Mouse (Mus musculus) limb, embryonic 14.5 days (tissue): ENCODE results near the gene Dppa2. TPM values are rescaled to one million over a fixed set of nuclear protein-coding genes. Genes with fewer than 3 reads are reported as not detected.

Experiments used
- ATAC-seq: fragments of 200-750 bp; cut with Nextera tagmentation; 2 replicates; pipeline ENCODE4 v1.8.0; 2017; ENCODE audit warnings: low read depth, moderate number of reproducible peaks, moderate TSS enrichment; ENCODE audit not compliant: low FRiP score
- DNase-seq: peaks from one replicate; pipeline ENCODE4 v3.0.0-alpha.2; 2015; ENCODE audit warnings: low spot score
- H3K27ac ChIP-seq: fragments of 300-500 bp; sonication (generic); replicated peaks from 2 replicates; pipeline ENCODE4 v1.5.1; 2014; ENCODE audit warnings: low read depth, mild to moderate bottlenecking, low read length, moderate library complexity, mixed read lengths
- H3K27me3 ChIP-seq: fragments of 300-500 bp; sonication (generic); 2 replicates; pipeline ENCODE4 v1.6.1; 2014; ENCODE audit warnings: low read length, mixed read lengths; ENCODE audit not compliant: control insufficient read depth, insufficient read depth
- H3K36me3 ChIP-seq: fragments of 300-500 bp; sonication (generic); 2 replicates; pipeline ENCODE4 v1.6.1; 2014; ENCODE audit warnings: mild to moderate bottlenecking, low read length, moderate library complexity, mixed read lengths; ENCODE audit not compliant: control insufficient read depth, insufficient read depth
- H3K4me1 ChIP-seq: fragments of 300-500 bp; sonication (generic); 2 replicates; pipeline ENCODE4 v1.6.1; 2014; ENCODE audit warnings: antibody characterized with exemption, low read length, mixed read lengths; ENCODE audit not compliant: control insufficient read depth, insufficient read depth
- H3K4me2 ChIP-seq: fragments of 300-500 bp; sonication (generic); replicated peaks from 2 replicates; pipeline ENCODE4 v1.6.1; 2014; ENCODE audit warnings: low read depth, mild to moderate bottlenecking, low read length, moderate library complexity; ENCODE audit not compliant: severe bottlenecking
- H3K4me3 ChIP-seq: fragments of 300-500 bp; sonication (generic); replicated peaks from 2 replicates; pipeline ENCODE4 v1.5.1; 2014; ENCODE audit warnings: low read length
- H3K9ac ChIP-seq: fragments of 300-500 bp; sonication (generic); 2 replicates; pipeline ENCODE4 v1.6.1; 2014; ENCODE audit warnings: mild to moderate bottlenecking, low read depth, low read length, moderate library complexity; ENCODE audit not compliant: severe bottlenecking
- H3K9me3 ChIP-seq: fragments of 300-500 bp; sonication (generic); 2 replicates; pipeline ENCODE4 v1.6.1; 2016; ENCODE audit warnings: low read length; ENCODE audit not compliant: control insufficient read depth
- POLR2A ChIP-seq: fragments of 200-500 bp; IDR thresholded peaks from 2 replicates; pipeline ENCODE4 v1.8.0; 2012; ENCODE audit warnings: inconsistent platforms, mild to moderate bottlenecking, moderate library complexity, borderline replicate concordance; ENCODE audit not compliant: insufficient read depth, insufficient read length; ENCODE audit errors: extremely low read depth
- WGBS: fragments of 180-500 bp; shearing (Covaris S2); extraction: QIAGEN DNeasy Blood & Tissue Kit; methylation state at CpG from one replicate; pipeline ENCODE4 v1.1.7; 2014; 5-methylcytosine and 5-hydroxymethylcytosine counted together
- polyA plus RNA-seq, 2 experiments: library from polyadenylated mRNA; depleted of rRNA in 1 of 2; stranded (reverse) in 1 of 2; unstranded in 1 of 2; fragments of >200 nt; fragmentation: Nextera tagmentation in 1 of 2; extraction: Ambion mirVana in 1 of 2; gene quantifications; 2 replicates each; pipeline versions ENCODE4 v1.2.1 to v1.2.3; 2012 to 2014

The Dppa2 gene
- polyA plus RNA-seq, 2 experiments: 0.03 TPM; not detected in 1

- H3K36me3 ChIP-seq: no peaks in the 10 kb centered on the region
- 56% methylated on average over 3 of the region's 3 CpGs for WGBS
- H3K9me3 ChIP-seq: no peaks in the 10 kb centered on the region
- DNase-seq (no peak), ATAC-seq (no peak)
- H3K27me3 ChIP-seq: no peaks in the 10 kb centered on the region
- TF ChIP-seq POLR2A: no peak
- H3K4me2 ChIP-seq: no peak overlapping the region
- no peak overlapping the region for H3K9ac ChIP-seq
- H3K27ac ChIP-seq: no peak overlapping the region
- no peak overlapping the region for H3K4me3 ChIP-seq
- no peaks in the 10 kb centered on the region for H3K4me1 ChIP-seq
Measured at GRCm38 (mm10) chr16:48331822-48332221, 28.1 kb downstream of the Dppa2 start.

GRCm38 (mm10) chr16:48335326-48335725, 31.6 kb downstream of the Dppa2 start:
- H3K27ac ChIP-seq: no peak overlapping the region
- 58% methylated on average over 4 of the region's 4 CpGs for WGBS

DNA sequence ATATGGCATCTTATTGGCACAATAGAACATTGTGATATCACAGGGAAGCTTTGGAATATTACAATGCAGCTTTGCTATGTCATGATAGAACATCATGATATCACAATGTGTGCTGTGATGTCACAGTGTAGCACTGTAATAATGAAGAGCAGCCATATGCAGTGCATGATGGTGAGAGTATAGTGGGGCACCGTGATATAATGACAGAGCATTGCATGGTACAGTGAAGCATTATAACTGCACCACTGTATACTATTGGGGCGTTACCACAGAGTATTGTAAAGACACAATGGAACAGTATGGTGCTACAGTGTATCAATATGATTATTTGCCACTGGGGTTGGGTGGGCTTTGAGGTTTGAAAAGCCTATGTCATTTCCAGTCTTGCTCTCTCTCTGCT, 40.5 kb downstream of the Dppa2 start:
- DNase-seq: no peak
- Histone ChIP-seq H3K9ac (no peak overlapping the region), H3K27ac (no peak overlapping the region), H3K9me3 (no peaks in the 10 kb centered on the region), H3K27me3 (no peaks in the 10 kb centered on the region), H3K4me1 (no peaks in the 10 kb centered on the region), H3K4me2 (no peak overlapping the region), H3K36me3 (no peaks in the 10 kb centered on the region), H3K4me3 (no peak overlapping the region)
- ATAC-seq: no peak
- 80% methylated on average over 2 of the region's 2 CpGs for WGBS
- no peak for TF ChIP-seq POLR2A

More at GRCm38 (mm10) chr16:48335326-48335725, 31.6 kb downstream of the Dppa2 start:
- no peak overlapping the region for H3K9ac ChIP-seq
- ATAC-seq (no peak), DNase-seq (no peak)
- H3K4me3 ChIP-seq: no peak overlapping the region
- no peak for TF ChIP-seq POLR2A
- no peaks in the 10 kb centered on the region for H3K4me1 ChIP-seq
- no peak overlapping the region for H3K4me2 ChIP-seq
- no peaks in the 10 kb centered on the region for H3K27me3 ChIP-seq
- no peaks in the 10 kb centered on the region for H3K9me3 ChIP-seq
- H3K36me3 ChIP-seq: no peaks in the 10 kb centered on the region

DNA sequence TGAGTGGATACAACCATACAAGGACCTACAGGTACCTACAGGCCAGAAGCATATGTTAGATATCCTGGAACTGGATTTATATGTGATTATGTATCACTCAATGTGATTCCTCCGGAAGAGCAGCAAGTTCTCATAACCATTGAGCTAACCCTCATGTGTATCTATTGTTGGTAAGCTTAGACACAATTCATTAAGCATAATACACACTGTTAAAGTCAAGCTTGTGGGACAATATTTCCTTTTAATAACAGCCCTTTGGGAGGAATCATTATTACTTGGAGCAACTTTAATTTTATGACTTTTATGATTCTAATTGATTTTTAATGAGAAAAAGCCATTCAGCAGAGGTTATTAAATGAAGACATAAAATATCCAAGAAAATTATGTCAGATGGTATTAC, 43.5 kb downstream of the Dppa2 start:
- no peak for TF ChIP-seq POLR2A
- H3K4me2 ChIP-seq: no peak overlapping the region
- no peaks in the 10 kb centered on the region for H3K36me3 ChIP-seq
- WGBS: 79% methylated on average over 1 of the region's 1 CpGs
- H3K4me3 ChIP-seq: no peak overlapping the region
- no peak for ATAC-seq
- H3K27ac ChIP-seq: no peak overlapping the region
- no peak for DNase-seq
- H3K4me1 ChIP-seq: no peaks in the 10 kb centered on the region
- no peak overlapping the region for H3K9ac ChIP-seq
- H3K27me3 ChIP-seq: no peaks in the 10 kb centered on the region
- H3K9me3 ChIP-seq: no peaks in the 10 kb centered on the region

DNA sequence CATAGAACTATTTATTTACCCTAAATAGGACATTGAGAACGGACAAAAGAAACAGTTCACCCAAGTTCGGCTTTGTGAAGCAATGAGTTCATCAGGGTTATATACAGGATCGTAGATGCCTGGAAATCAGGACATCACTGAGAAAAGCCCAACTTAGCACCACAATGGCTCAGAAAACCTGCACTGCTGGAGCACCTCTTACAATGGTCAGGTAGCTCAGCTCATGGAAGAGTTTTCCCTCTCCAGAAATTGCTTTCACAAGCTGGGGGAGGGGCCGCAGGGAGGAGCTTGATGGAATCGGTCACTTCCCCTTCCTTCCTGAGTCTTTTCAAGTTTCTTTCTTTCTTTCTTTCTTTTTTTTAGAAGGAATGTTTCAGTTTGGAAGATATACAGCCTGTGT, 52.0 kb downstream of the Dppa2 start:
- no peak overlapping the region for H3K4me2 ChIP-seq
- no peaks in the 10 kb centered on the region for H3K9me3 ChIP-seq
- no peak overlapping the region for H3K9ac ChIP-seq
- no peak for ATAC-seq
- 85% methylated on average over 5 of the region's 5 CpGs for WGBS
- no peak overlapping the region for H3K4me3 ChIP-seq
- DNase-seq: no peak
- H3K4me1 ChIP-seq: no peaks in the 10 kb centered on the region
- TF ChIP-seq POLR2A: no peak
- no peaks in the 10 kb centered on the region for H3K27me3 ChIP-seq
- no peaks in the 10 kb centered on the region for H3K36me3 ChIP-seq
- no peak overlapping the region for H3K27ac ChIP-seq

DNA sequence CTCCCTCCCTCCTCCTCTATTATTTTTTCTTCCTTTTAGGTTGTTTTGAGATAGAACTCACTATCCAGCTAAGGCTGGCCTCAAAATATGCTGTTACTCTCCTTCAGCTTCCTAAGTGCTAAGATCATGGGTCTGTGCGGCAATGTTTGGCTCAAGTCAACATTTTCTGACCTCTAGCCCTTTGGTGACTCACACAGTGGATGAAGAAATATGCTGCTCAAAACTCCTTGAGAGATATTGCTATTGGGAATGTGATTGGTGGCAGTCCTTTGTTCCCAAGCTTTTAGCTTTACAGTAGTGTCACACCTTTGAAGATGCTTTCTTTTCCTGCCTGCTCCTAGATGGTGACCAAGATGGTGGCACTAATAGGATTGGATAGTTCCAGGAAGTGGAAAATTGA, 52.7 kb downstream of the Dppa2 start:
- H3K9me3 ChIP-seq: no peaks in the 10 kb centered on the region
- H3K36me3 ChIP-seq: no peaks in the 10 kb centered on the region
- TF ChIP-seq POLR2A: no peak
- DNase-seq: no peak
- H3K4me1 ChIP-seq: no peaks in the 10 kb centered on the region
- ATAC-seq: no peak
- H3K9ac ChIP-seq: no peak overlapping the region
- H3K27me3 ChIP-seq: no peaks in the 10 kb centered on the region
- no peak overlapping the region for H3K27ac ChIP-seq
- H3K4me2 ChIP-seq: no peak overlapping the region
- 90% methylated on average over 1 of the region's 1 CpGs for WGBS
- H3K4me3 ChIP-seq: no peak overlapping the region
